Mouse (Mus musculus): ENCODE measurements at regions not wholly inside any gene's neighbourhood (a gene's known extent, or its start where the extent isn't known, plus 50 kb on each side); places are given as distances from the start of the nearest gene placed in this dataset.

DNA sequence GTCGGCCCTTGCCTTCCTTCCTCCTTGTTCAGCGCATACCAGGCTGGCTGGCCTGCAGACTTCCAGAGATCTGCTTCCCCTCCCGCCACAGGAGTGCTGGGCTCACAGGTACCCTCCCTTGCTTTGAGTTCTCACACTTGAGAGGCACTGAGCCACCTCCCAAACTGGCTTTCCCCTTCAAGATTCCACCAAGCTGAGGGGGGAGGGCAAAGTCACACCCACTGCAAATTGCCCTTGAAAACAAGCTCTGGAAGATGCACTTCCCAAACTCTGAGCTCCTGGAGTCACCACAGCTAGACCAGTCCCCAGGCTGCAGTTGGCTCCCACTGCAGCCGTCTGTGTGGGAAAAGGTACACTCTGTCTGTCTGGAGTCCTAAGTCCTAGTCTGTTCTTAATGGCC is 142.1 kb upstream of the Slc22a12 start:
- TF ChIP-seq CTCF (IDR thresholded peaks at IDR 0.05; ENCODE audit: low read depth) (no peak), EP300 (optimal IDR thresholded peaks at IDR 0.05) (no peak)

DNA sequence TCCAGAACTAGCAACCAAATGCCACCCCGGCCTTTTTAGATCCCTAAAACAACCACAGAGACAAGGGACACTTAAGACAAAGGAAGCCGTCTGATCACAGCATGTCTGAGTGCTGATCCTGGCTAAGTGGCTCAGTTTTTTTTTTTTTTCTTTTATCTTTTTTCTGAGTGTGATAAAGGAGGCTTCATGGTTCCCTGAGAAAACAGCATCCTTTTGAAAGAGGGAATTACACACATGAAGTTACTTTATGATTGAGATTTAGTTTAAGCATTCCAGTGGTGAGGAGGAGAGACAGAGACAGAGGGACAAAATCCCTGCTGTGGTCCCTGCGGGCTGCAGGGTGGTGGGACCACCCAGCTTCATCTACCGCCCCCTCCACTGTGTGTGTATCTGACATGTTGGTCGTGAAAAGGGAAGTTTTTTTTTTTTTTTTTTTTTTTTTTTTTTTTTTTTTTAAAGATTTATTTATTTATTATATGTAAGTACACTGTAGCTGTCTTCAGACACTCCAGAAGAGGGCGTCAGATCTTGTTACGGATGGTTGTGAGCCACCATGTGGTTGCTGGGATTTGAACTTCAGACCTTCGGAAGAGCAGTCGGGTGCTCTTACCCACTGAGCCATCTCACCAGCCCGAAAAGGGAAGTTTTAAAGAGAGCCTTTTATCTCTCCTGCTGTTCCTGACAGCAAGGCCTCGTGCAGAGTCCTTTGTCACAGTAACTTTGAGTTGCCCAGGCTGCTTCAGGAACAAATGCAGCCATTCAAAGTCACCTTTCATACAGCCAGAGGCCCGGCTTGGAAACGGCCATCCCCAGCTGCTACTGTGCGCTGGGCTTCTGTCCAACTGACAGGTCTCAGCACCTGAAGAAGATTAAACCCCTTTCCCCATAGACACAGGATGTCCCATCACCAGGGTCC is 136.8 kb upstream of the Slc22a12 start:
- Histone ChIP-seq H3K9ac (ENCODE audit: low read length) (no peak overlapping the region), H3K36me3 (ENCODE audit: control insufficient read depth, insufficient read depth, low read length) (no peaks in the 10 kb centered on the region), H3K27ac (replicated peaks) (no peak overlapping the region), H3K4me2 (replicated peaks; ENCODE audit: low read depth) (no peak overlapping the region), H3K4me3 (ENCODE audit: low read depth, low read length) (no peak overlapping the region), H3K9me3 (ENCODE audit: control insufficient read depth, low read length) (no peaks in the 10 kb centered on the region), H3K4me1 (replicated peaks; ENCODE audit: control insufficient read depth, insufficient read depth) (no peaks in the 10 kb centered on the region), H3K27me3 (ENCODE audit: control insufficient read depth, insufficient read depth, low read length) (no peaks in the 10 kb centered on the region)
- TF ChIP-seq CTCF (IDR thresholded peaks at IDR 0.05; ENCODE audit: low read depth) (no peak), EP300 (optimal IDR thresholded peaks at IDR 0.05) (no peak)
- 47% methylated on average over 11 of the region's 14 CpGs for WGBS
- ATAC-seq (ENCODE audit: low FRiP score, low TSS enrichment), result no peak
- no peak for DNase-seq (ENCODE audit: low spot score)

More for the DNA sequence above, 142.1 kb upstream of the Slc22a12 start:
- Histone ChIP-seq H3K9me3 (ENCODE audit: control insufficient read depth, low read length) (no peaks in the 10 kb centered on the region), H3K4me2 (replicated peaks; ENCODE audit: low read depth) (no peak overlapping the region), H3K27ac (replicated peaks) (no peak overlapping the region), H3K36me3 (ENCODE audit: control insufficient read depth, insufficient read depth, low read length) (no peaks in the 10 kb centered on the region), H3K4me3 (ENCODE audit: low read depth, low read length) (no peak overlapping the region), H3K9ac (ENCODE audit: low read length) (no peak overlapping the region), H3K4me1 (replicated peaks; ENCODE audit: control insufficient read depth, insufficient read depth) (no peaks in the 10 kb centered on the region), H3K27me3 (ENCODE audit: control insufficient read depth, insufficient read depth, low read length) (no peaks in the 10 kb centered on the region)
- DNase-seq (ENCODE audit: low spot score) (no peak), ATAC-seq (ENCODE audit: low FRiP score, low TSS enrichment) (no peak)
- 19% methylated on average over 4 of the region's 4 CpGs for WGBS

DNA sequence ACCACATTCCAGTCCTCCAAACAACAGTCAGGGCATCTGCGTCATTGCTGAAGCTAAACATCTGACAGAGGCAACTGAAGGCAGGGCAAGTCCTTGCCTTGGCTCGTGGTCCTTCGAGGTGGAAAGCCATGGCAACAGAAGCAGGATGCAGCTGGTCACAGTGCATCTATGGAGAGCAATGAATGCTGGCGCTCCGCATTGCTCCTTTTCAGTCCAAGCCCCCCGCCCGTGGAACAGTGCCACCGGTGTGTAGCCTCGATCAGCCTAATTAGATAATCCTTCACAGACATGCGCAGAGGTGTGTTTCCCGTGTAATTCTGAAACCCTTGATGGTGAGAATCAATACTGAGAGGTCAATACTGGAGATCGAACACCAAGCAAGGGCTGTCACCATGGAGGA is 134.7 kb upstream of the Slc22a12 start:
- no peaks in the 10 kb centered on the region for H3K27me3 ChIP-seq (ENCODE audit: control insufficient read depth, insufficient read depth, low read length)
- no peaks in the 10 kb centered on the region for H3K36me3 ChIP-seq (ENCODE audit: control insufficient read depth, insufficient read depth, low read length)
- DNase-seq (ENCODE audit: low spot score), result no peak
- ATAC-seq (ENCODE audit: low FRiP score, low TSS enrichment), result no peak
- no peak for TF ChIP-seq CTCF (IDR thresholded peaks at IDR 0.05; ENCODE audit: low read depth)
- TF ChIP-seq EP300 (optimal IDR thresholded peaks at IDR 0.05), result no peak
- H3K9me3 ChIP-seq (ENCODE audit: control insufficient read depth, low read length), result no peaks in the 10 kb centered on the region
- 80% methylated on average over 12 of the region's 12 CpGs for WGBS
- no peak overlapping the region for H3K4me2 ChIP-seq (replicated peaks; ENCODE audit: low read depth)
- no peaks in the 10 kb centered on the region for H3K4me1 ChIP-seq (replicated peaks; ENCODE audit: control insufficient read depth, insufficient read depth)
- no peak overlapping the region for H3K9ac ChIP-seq (ENCODE audit: low read length)
- H3K27ac ChIP-seq (replicated peaks), result no peak overlapping the region
- no peak overlapping the region for H3K4me3 ChIP-seq (ENCODE audit: low read depth, low read length)

DNA sequence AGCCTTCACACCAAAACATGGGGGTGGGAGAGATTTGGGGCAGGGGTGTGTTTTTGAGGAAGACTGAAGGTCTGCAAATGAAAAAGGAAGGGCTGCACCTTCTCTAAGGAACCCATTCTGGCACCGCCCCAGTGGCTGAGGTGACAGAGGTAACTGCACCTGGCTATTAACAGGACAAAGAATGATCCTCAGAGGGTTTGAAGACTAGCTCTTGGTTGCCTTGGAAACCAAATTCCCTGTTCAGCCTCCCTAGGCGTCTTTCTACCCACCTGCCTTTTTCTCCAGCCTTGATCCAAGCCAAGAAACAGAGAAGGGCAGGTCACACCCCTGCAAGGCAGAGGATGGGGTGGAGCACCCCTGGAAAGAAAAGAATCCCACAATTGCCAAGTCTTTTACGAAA is 132.8 kb upstream of the Slc22a12 start:
- 39% methylated on average over 3 of the region's 3 CpGs for WGBS
- Histone ChIP-seq H3K36me3 (ENCODE audit: control insufficient read depth, insufficient read depth, low read length) (no peaks in the 10 kb centered on the region), H3K4me3 (ENCODE audit: low read depth, low read length) (no peak overlapping the region), H3K27me3 (ENCODE audit: control insufficient read depth, insufficient read depth, low read length) (no peaks in the 10 kb centered on the region), H3K9me3 (ENCODE audit: control insufficient read depth, low read length) (no peaks in the 10 kb centered on the region), H3K9ac (ENCODE audit: low read length) (no peak overlapping the region), H3K4me2 (replicated peaks; ENCODE audit: low read depth) (no peak overlapping the region), H3K27ac (replicated peaks) (no peak overlapping the region), H3K4me1 (replicated peaks; ENCODE audit: control insufficient read depth, insufficient read depth) (no peaks in the 10 kb centered on the region)
- TF ChIP-seq CTCF (IDR thresholded peaks at IDR 0.05; ENCODE audit: low read depth) (no peak), EP300 (optimal IDR thresholded peaks at IDR 0.05) (no peak)
- DNase-seq (ENCODE audit: low spot score) (no peak), ATAC-seq (ENCODE audit: low FRiP score, low TSS enrichment) (no peak)

DNA sequence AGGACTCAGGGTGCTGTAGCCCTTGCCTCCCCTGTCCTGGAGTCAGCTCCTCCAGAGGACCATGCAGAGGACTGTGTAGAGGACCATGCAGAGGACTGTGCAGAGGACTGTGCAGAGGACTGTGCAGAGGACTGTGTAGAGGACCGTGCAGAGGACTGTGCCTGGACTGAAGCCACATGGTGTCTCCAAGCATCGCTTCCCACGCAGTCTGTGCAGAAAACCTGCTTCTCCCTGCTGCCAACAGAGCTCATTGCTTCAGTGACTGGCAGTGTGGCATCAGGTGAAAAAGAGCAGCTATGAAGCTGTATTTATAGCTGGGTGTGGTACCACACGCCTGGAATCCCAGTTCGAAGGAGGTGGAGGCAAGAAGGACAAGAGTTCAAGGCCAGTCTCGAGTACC is 128.9 kb upstream of the Slc22a12 start:
- H3K9ac ChIP-seq (ENCODE audit: low read length), result no peak overlapping the region
- H3K36me3 ChIP-seq (ENCODE audit: control insufficient read depth, insufficient read depth, low read length), result no peaks in the 10 kb centered on the region
- no peaks in the 10 kb centered on the region for H3K4me1 ChIP-seq (replicated peaks; ENCODE audit: control insufficient read depth, insufficient read depth)
- no peaks in the 10 kb centered on the region for H3K9me3 ChIP-seq (ENCODE audit: control insufficient read depth, low read length)
- 74% methylated on average over 6 of the region's 6 CpGs for WGBS
- no peak overlapping the region for H3K4me2 ChIP-seq (replicated peaks; ENCODE audit: low read depth)
- no peak overlapping the region for H3K27ac ChIP-seq (replicated peaks)
- H3K27me3 ChIP-seq (ENCODE audit: control insufficient read depth, insufficient read depth, low read length), result no peaks in the 10 kb centered on the region
- ATAC-seq (ENCODE audit: low FRiP score, low TSS enrichment) (no peak), DNase-seq (ENCODE audit: low spot score) (no peak)
- no peak overlapping the region for H3K4me3 ChIP-seq (ENCODE audit: low read depth, low read length)
- TF ChIP-seq EP300 (optimal IDR thresholded peaks at IDR 0.05) (no peak), CTCF (IDR thresholded peaks at IDR 0.05; ENCODE audit: low read depth) (no peak)

DNA sequence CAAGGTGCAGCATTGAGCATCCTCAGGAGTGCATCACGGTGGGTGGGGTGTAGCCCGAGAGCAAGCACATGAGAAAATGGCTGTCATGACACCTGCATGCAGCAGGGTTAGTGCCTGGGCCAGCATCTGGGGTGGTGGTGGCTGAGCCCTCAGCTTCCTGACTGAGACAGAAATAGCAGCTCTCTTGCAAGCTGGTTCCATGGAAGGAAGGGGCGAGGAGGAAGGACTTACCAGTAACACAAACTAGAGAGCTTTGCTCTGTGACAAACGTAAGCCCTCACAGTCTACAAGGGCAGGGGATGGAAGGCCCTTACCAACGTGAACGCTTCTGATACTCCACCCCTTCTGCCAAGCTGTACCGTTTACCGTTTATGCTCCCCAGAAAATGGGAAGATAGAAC is 127.0 kb upstream of the Slc22a12 start:
- no peak overlapping the region for H3K4me3 ChIP-seq (ENCODE audit: low read depth, low read length)
- no peak for TF ChIP-seq EP300 (optimal IDR thresholded peaks at IDR 0.05)
- TF ChIP-seq CTCF (IDR thresholded peaks at IDR 0.05; ENCODE audit: low read depth), result no peak
- no peak for DNase-seq (ENCODE audit: low spot score)
- WGBS, result 69% methylated on average over 8 of the region's 8 CpGs
- no peaks in the 10 kb centered on the region for H3K27me3 ChIP-seq (ENCODE audit: control insufficient read depth, insufficient read depth, low read length)
- no peaks in the 10 kb centered on the region for H3K9me3 ChIP-seq (ENCODE audit: control insufficient read depth, low read length)
- no peak for ATAC-seq (ENCODE audit: low FRiP score, low TSS enrichment)
- no peak overlapping the region for H3K9ac ChIP-seq (ENCODE audit: low read length)
- no peaks in the 10 kb centered on the region for H3K36me3 ChIP-seq (ENCODE audit: control insufficient read depth, insufficient read depth, low read length)
- H3K4me1 ChIP-seq (replicated peaks; ENCODE audit: control insufficient read depth, insufficient read depth), result no peaks in the 10 kb centered on the region
- H3K4me2 ChIP-seq (replicated peaks; ENCODE audit: low read depth), result no peak overlapping the region
- no peak overlapping the region for H3K27ac ChIP-seq (replicated peaks)
